Mouse (Mus musculus) embryo, embryonic 11 days (tissue): ENCODE results near the gene Olfr835.

Experiments
- DNase-seq: peaks from one replicate; pipeline ENCODE4 v3.0.0-alpha.2; 2015

Gene Olfr835

DNA sequence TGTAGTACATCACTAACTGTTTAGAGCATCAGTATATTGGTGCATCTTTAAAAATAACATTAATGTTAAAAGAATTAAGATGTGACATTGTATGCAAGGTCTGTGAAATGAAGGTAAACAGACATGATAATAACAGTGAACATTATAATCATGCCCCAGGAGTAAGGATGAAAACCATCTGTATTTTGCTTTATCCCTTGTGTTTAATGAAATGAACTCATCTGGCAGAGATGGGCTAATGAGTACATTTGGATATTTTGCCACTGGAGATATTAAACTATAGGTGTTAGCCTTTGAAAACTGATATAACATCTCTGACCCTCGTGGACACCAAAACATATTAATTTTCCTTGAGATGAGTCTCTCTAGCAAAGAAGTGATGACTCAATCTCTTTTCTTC lies at the start of gene Olfr835:
Gene Olfr835 (plus strand): TSS at position 301 of the 400 bp plus-strand sequence.
- DNase-seq: no peak

DNA sequence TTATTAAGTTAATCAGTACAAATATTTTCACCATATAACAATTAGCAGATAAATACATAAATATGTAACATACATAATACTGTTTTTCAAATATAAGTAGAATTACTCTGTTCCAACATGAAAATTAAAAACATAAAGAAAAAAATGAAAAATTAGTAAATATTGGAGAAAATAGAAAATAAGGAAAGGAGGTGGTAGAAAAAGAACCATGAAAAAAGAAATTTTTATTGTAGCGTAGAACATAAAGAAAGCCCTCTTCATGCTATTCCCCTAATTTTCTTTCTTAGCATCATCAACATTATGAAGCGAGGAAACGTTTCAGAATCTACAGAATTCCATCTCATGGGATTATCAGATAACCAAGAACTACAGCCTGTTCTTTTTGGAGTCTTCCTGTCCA lies 44.8 kb upstream of the Olfr835 start, which contains the start of gene Olfr834:
Gene Olfr834 (plus strand): TSS at position 301 of the 400 bp plus-strand sequence.
- DNase-seq: no peak

DNA sequence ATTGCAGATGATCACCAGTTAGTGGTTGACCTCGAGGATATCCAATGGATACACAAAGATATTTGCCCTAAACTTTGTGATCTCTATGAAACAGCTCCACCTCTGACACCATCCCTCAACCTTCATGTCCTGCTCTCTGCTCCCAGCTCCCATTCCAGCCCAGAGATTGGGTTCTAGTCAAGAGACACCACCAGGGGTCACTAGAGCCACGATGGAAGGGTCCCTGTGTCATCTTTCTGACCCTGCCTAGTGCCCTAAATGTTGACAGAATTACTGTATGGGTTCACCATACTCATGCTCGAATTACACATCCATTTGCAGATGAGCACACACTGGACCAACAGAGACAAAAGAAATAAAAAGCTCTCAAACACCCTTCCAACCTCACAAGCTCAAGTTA lies 52.5 kb downstream of the Olfr835 start:
- no peak for DNase-seq
